Mouse (Mus musculus) thymus, postnatal 0 days (tissue): ENCODE results near the gene Gm21992. TPM values are rescaled to one million over a fixed set of nuclear protein-coding genes. Genes with fewer than 3 reads are reported as not detected.
A peak's percentile ranks its signal among the peaks of the same experiment; 100 is the strongest.
"Not testable (repeated sequence)": the region's sequence is repeated elsewhere in the genome, so short reads cannot be mapped to it uniquely, and the experiment has no call there.

Experiments
- DNase-seq: peaks from one replicate; pipeline ENCODE4 v3.0.0-alpha.2; 2015; ENCODE audit warnings: low spot score
- polyA plus RNA-seq: library from polyadenylated mRNA; unstranded; fragments of >200 nt; fragmentation: Nextera tagmentation; extraction: Ambion mirVana; gene quantifications from 2 replicates; pipeline ENCODE4 v1.2.1, GENCODE M21; 2015

Gm21992 gene
- polyA plus RNA-seq, 1 experiment from 2014 or later = 36.7 TPM

- peak; percentile 33 for DNase-seq
These were observed 1.6 kb upstream of the Gm21992 start for GRCm38 (mm10) chr19:4813015-4813414.

GRCm38 (mm10) chr19:4812334-4812949 lies 1.0 kb upstream of the Gm21992 start:
- DNase-seq = peak; percentile 5

- DNase-seq = no peak
These were observed 464 bp upstream of the Gm21992 start for GRCm38 (mm10) chr19:4811909-4812242.

- DNase-seq = no peak
These were observed 708 bp downstream of the Gm21992 start for GRCm38 (mm10) chr19:4810746-4811062.

GRCm38 (mm10) chr19:4810309-4810708 lies 1.1 kb downstream of the Gm21992 start:
- DNase-seq = no peak

- DNase-seq = no peak
These were observed 8.1 kb downstream of the Gm21992 start for GRCm38 (mm10) chr19:4803283-4803682.

GRCm38 (mm10) chr19:4802691-4803091 lies 8.7 kb downstream of the Gm21992 start:
- no peak for DNase-seq

GRCm38 (mm10) chr19:4799083-4799482 lies 12.3 kb downstream of the Gm21992 start:
- DNase-seq = no peak

GRCm38 (mm10) chr19:4797846-4798245 lies 13.6 kb downstream of the Gm21992 start:
- DNase-seq = no peak

GRCm38 (mm10) chr19:4795929-4796328 lies 15.5 kb downstream of the Gm21992 start:
- no peak for DNase-seq

- DNase-seq = peak; percentile 99
These were observed 17.5 kb downstream of the Gm21992 start, which contains the start of gene Rbm4 for GRCm38 (mm10) chr19:4793831-4794422. Gene Rbm4, minus strand, starts transcription at chr19:4793901.

- DNase-seq = no peak
These were observed 18.1 kb downstream of the Gm21992 start for GRCm38 (mm10) chr19:4793281-4793830.

- DNase-seq = no peak
These were observed 25.1 kb downstream of the Gm21992 start for GRCm38 (mm10) chr19:4786313-4786712.

GRCm38 (mm10) chr19:4785206-4785605 lies 26.2 kb downstream of the Gm21992 start:
- no peak for DNase-seq

GRCm38 (mm10) chr19:4782891-4783290 lies 28.5 kb downstream of the Gm21992 start:
- DNase-seq = no peak

GRCm38 (mm10) chr19:4772785-4773184 lies 38.6 kb downstream of the Gm21992 start:
- DNase-seq = no peak

GRCm38 (mm10) chr19:4767507-4768148 lies 43.8 kb downstream of the Gm21992 start:
- no peak for DNase-seq

GRCm38 (mm10) chr19:4762876-4763275 lies 48.5 kb downstream of the Gm21992 start:
- no peak for DNase-seq

GRCm38 (mm10) chr19:4760544-4760943 lies 50.9 kb downstream of the Gm21992 start:
- DNase-seq = not testable (repeated sequence)

- no peak for DNase-seq
These were observed 54.5 kb downstream of the Gm21992 start for GRCm38 (mm10) chr19:4756921-4757320.

GRCm38 (mm10) chr19:4756193-4756911 lies 55.1 kb downstream of the Gm21992 start, which contains the start of gene Rbm4b:
Gene Rbm4b, plus strand, starts transcription at chr19:4756497.
- peak; percentile 98 for DNase-seq
